Mouse (Mus musculus) bone marrow macrophage, adult 2 months (primary cell): ENCODE results near the gene Timm8a2. TPM values are rescaled to one million over a fixed set of nuclear protein-coding genes. Genes with fewer than 3 reads are reported as not detected.

Experiments
- H3K27ac ChIP-seq: 2 replicates; pipeline ENCODE4 v1.5.1; 2012; ENCODE audit warnings: low read depth, low read length; ENCODE audit not compliant: insufficient read depth
- H3K4me1 ChIP-seq: 2 replicates; pipeline ENCODE4 v1.6.1; 2012; ENCODE audit warnings: low read length; ENCODE audit not compliant: control insufficient read depth, insufficient read depth
- H3K4me3 ChIP-seq: 2 replicates; pipeline ENCODE4 v1.5.1; 2012; ENCODE audit warnings: mild to moderate bottlenecking, low read length, moderate library complexity; ENCODE audit not compliant: insufficient read depth
- CTCF ChIP-seq: IDR thresholded peaks from 2 replicates; pipeline ENCODE4 v1.5.1; 2012; ENCODE audit warnings: low read depth, mild to moderate bottlenecking, low read length, moderate library complexity
- POLR2A ChIP-seq: IDR thresholded peaks from 2 replicates; pipeline ENCODE4 v1.6.1; 2012; ENCODE audit warnings: mild to moderate bottlenecking, low read depth, low read length, borderline replicate concordance
- polyA plus RNA-seq: library from polyadenylated mRNA; stranded (reverse); fragments of >200 nt; gene quantifications from 2 replicates; pipeline ENCODE4 v1.2.4, GENCODE M21; 2012; ENCODE audit not compliant: missing spikeins, insufficient read depth, insufficient read length

The Timm8a2 gene
- polyA plus RNA-seq, 1 experiment = not detected

DNA sequence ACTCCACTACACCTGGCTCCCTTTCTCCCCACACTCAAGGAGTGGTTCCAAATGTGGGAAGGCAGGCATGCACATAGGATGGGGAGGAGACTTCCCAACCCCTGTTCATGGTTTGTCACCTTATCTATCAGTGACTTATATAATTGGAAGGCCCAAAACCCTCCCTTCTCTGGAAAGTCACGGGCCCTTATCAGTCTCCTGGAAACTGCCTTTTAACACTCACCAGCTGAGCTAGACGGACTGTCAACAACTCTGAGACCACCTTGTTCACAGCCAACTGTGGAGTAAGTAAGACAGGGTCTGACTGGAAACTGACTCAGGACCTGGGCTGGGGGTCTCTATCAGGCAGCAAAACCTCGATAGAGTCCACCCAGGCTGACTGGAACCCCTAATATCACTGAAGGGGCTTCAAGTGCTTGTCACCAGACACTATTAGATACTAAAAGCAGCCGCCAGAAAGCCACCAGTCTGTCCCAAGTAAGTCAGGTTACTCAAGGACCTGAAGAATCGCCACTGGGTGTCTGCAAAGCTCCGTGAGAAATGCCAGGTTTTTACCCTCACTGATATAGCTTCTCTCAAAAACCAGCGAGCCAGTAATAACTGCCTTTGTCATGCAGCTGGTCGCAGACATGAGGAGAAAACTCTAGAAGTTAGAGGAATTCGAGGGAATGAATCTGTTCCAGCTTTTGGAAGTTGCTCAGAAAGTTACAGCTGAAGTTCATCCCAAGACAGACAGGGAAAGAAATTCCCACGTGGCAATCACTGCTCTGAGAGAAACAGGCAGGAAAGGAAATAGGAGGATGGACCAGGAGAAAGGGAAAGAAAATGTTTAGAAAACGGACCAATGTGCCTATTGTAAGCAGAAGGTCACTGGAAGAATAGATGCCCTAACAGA, 34.6 kb downstream of the Timm8a2 start:
- no peak overlapping the region for H3K4me3 ChIP-seq
- peaks cover 10% of the 10 kb centered on the region for H3K4me1 ChIP-seq
- TF ChIP-seq CTCF (no peak), POLR2A (no peak)
- no peak overlapping the region for H3K27ac ChIP-seq

DNA sequence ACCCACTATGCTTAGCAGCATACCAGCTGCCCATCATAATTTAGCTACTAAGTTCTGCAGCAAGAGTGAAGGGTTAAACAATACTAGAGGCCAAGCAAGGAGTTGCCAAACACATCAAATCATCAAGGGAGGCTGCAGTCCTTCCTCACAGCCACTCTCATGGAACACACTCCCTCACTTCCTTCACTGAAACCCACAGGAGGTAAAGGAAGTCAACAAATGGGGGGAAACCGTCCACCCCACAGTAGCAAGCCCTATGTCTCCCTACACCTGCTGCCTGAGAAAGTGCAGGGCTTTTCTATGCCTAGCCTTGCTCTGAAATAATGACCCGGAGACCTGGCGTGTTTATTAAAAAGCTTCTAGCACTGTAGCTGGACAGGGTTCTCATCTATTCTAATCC, 35.5 kb downstream of the Timm8a2 start:
- Histone ChIP-seq H3K4me3 (no peak overlapping the region), H3K4me1 (peaks cover 7% of the 10 kb centered on the region), H3K27ac (no peak overlapping the region)
- TF ChIP-seq CTCF (no peak), POLR2A (no peak)

DNA sequence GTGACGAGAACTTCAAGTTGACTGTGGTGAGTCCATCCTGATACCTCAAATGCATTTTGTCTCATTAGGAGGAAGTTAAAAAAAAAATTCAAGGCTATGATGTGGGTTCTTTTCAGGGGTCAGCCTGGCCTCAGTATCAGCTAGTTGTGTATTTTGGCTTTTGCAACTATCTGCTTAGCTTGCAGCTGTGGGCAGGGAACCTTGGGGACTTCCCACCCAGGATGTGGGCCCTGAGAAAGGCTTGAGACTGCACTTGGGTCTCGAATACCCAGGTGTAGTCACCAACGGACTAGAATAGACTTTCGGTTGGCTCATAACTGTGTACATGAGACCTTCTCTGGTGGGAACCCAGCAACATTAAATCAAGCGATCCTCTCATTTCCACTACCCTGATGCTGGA, 38.9 kb downstream of the Timm8a2 start:
- H3K27ac ChIP-seq = no peak overlapping the region
- H3K4me1 ChIP-seq = no peaks in the 10 kb centered on the region; the same call in 1 of the 2 replicates
- TF ChIP-seq POLR2A (no peak), CTCF (no peak)
- no peak overlapping the region for H3K4me3 ChIP-seq

DNA sequence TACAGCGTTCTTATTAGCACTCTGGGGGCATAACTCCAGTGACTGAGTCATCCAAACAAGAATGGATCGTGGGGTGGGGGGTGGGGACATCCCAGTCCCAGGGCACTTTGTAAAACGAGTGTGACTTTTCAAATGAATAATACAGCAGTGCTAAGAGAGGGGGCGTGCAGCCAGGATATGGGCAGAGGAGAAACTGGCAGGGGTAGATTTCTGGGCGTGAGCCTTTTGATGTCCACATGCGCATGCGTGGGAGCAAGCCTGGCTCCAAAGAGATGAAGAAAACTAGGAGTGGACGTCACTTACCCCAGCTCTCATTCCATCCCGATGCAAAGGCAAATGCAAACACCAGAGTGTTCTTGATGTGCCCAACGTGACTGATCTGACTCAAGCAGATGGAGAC, 39.9 kb downstream of the Timm8a2 start:
- Histone ChIP-seq H3K4me1 (no peaks in the 10 kb centered on the region; the same call in 1 of the 2 replicates), H3K4me3 (no peak overlapping the region), H3K27ac (no peak overlapping the region)
- TF ChIP-seq CTCF (no peak), POLR2A (no peak)

DNA sequence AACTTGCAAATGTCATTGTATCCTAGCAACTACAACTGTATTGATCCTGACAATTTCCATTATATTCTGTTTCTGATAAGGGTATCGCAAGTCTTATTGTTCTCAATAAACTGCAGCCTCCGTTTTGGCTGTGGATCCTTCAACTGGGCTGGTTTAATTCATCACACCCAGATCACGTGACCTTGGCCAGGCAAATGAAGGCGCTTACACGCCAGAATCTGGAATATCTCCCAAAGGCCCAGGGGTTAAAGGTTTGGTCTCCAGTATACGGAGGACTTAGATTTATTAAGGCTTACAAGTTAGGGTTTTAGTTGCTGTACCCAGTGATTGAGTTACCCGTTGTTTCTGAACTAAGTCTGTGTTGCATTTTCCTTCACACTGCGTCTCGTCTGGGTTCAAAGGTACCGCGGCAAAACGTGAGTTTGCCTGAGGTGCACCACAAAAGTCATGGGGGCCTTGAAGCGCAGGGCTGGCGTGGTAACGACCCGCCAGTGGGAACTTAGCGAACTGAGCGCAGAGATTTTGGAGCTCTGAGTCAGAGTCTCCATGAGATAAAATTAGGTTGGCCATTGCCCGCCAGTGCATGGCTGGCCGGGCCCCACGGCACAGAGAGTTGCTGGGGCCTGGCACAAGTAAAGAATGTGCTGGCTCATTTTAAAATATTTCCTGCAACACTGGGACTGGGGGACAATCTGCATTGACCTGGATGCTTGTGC, 41.2 kb downstream of the Timm8a2 start:
- Histone ChIP-seq H3K4me3 (no peak overlapping the region), H3K27ac (no peak overlapping the region), H3K4me1 (no peaks in the 10 kb centered on the region; the same call in 1 of the 2 replicates)
- no peak for TF ChIP-seq CTCF
- TF ChIP-seq POLR2A = no peak

DNA sequence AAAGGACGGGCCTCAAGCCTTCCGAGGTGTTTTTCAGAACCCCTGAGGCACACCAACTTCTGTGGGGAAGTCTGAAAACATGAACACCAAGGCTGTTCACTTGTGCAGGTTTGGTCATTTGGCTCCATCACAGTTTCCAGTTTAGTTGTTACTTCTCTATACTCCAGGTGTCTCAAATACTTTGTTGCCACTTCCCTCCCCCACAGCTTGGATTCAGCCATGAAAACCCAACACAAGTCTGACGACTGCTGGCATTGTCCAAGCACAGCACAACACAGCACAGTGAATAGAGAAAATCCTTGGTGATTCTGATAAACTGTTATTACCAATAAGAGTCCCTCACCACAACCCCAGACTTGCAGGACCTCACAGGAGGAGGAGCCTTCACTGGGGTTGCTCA, 42.5 kb downstream of the Timm8a2 start:
- H3K27ac ChIP-seq = no peak overlapping the region
- H3K4me3 ChIP-seq = no peak overlapping the region
- no peak for TF ChIP-seq CTCF
- TF ChIP-seq POLR2A = no peak
- no peaks in the 10 kb centered on the region; the same call in 1 of the 2 replicates for H3K4me1 ChIP-seq

DNA sequence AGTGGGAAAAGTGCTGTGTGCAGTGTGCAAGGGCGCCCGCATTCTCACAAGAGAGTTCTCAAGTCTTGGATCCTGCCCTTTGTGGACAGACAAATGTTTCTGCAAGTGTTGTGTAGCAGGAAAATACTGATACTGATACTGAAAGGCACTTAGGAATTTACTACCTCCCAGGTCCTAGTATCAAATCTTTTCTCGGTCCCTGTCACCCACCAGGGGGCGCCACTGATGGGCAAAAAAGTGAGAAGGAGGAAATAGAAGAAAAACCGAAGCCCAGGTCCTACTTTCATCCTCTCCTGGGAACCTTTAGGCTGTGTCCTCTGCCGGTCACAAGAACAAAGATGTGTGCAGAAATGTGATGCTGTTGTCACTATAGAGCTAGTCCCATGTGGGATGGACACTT, 45.0 kb downstream of the Timm8a2 start:
- no peak overlapping the region for H3K27ac ChIP-seq
- TF ChIP-seq POLR2A (no peak), CTCF (peak; percentile 57)
- no peak overlapping the region for H3K4me3 ChIP-seq
- H3K4me1 ChIP-seq = no peaks in the 10 kb centered on the region

DNA sequence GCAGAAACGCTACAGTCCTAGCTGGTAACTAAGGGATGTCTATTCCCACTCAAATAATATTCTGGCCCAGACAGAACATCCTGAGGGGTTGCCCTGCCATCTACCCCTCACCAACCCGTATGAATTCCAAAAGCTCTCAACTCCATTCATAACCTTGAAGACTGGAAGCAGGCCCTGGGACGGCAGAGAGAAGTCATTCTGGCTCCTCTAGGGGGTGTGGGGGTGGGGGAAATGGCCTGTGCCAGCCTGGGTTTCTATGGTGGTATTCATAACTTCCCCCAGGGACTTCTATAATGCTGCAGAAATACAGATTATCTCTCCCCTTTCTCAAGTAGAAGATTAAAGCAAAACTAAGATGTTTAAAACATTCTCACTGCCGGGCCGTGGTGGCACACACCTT, 45.4 kb downstream of the Timm8a2 start:
- TF ChIP-seq CTCF (no peak), POLR2A (no peak)
- Histone ChIP-seq H3K27ac (no peak overlapping the region), H3K4me1 (no peaks in the 10 kb centered on the region), H3K4me3 (no peak overlapping the region)

DNA sequence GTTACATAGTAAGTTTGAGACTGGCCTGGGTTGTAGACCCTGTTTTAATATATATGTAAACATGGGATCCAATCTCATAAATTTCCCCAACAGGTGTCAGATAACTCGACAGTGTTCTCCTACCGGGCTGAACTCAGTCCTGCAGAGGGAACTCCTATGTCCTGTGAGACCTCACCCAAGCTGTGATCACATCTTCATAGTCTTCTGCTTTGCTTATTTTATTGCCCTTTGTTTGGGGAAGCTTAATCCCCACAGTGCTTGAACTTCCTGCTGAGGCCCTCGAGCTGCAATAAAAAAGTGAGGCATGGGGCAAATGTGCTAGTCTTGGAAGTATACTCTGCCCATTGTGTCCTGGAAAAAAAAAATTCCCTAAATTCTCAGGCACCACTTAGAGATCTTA, 46.8 kb downstream of the Timm8a2 start:
- Histone ChIP-seq H3K4me3 (no peak overlapping the region), H3K4me1 (no peaks in the 10 kb centered on the region), H3K27ac (no peak overlapping the region)
- no peak for TF ChIP-seq CTCF
- no peak for TF ChIP-seq POLR2A

DNA sequence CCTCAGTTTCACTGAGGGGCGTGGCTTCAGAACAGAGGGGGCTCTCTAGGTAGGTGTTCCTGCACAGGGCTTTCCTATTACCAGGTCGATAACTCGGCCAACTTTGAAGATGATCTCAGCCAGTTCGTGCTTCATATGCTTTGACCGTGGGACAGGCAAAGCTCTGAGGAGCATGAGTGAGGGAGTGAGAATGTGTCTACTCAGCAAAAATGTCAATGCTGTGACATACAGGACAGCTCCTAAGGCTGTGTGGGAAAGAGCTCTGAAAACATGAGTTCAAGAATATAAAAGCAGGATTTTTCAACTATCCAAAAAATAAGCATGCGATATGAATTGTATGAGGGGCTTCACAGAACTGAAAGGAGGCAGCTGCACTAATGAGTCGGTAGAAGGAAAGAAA, 49.0 kb downstream of the Timm8a2 start:
- no peak overlapping the region for H3K27ac ChIP-seq
- TF ChIP-seq CTCF (no peak), POLR2A (no peak)
- no peak overlapping the region for H3K4me3 ChIP-seq
- no peaks in the 10 kb centered on the region for H3K4me1 ChIP-seq
